Mouse (Mus musculus) forebrain, postnatal 0 days (tissue): ENCODE data around the gene Mgat5. TPM values are rescaled to one million over a fixed set of nuclear protein-coding genes. Genes with fewer than 3 reads are reported as not detected.
A peak's percentile ranks its signal among the peaks of the same experiment; 100 is the strongest.

ENCODE experiments used
- ATAC-seq: fragments of 200-750 bp; cut with Nextera tagmentation; 2 replicates; pipeline ENCODE4 v1.8.0; 2017; ENCODE audit warnings: mild to moderate bottlenecking, moderate library complexity
- DNase-seq: peaks from one replicate; pipeline ENCODE4 v3.0.0-alpha.2; 2015
- H3K27ac ChIP-seq: fragments of 300-500 bp; sonication (generic); 2 replicates; pipeline ENCODE4 v1.5.1; 2014; ENCODE audit warnings: low read depth, mild to moderate bottlenecking, antibody characterized with exemption, low read length, moderate library complexity, mixed read lengths
- H3K27me3 ChIP-seq: fragments of 300-500 bp; sonication (generic); 2 replicates; pipeline ENCODE4 v1.6.1; 2014; ENCODE audit warnings: mild to moderate bottlenecking, low read length, mixed read lengths; ENCODE audit not compliant: insufficient read depth
- H3K36me3 ChIP-seq: fragments of 300-500 bp; sonication (generic); 2 replicates; pipeline ENCODE4 v1.6.1; 2014; ENCODE audit warnings: mild to moderate bottlenecking, moderate library complexity; ENCODE audit not compliant: insufficient read depth
- H3K4me1 ChIP-seq: fragments of 300-500 bp; sonication (generic); 2 replicates; pipeline ENCODE4 v1.6.1; 2014; ENCODE audit warnings: antibody characterized with exemption; ENCODE audit not compliant: insufficient read depth
- H3K4me2 ChIP-seq: fragments of 300-500 bp; sonication (generic); 2 replicates; pipeline ENCODE4 v1.6.1; 2014; ENCODE audit warnings: low read depth, mild to moderate bottlenecking, moderate library complexity
- H3K4me3 ChIP-seq: fragments of 300-500 bp; sonication (generic); 2 replicates; pipeline ENCODE4 v1.5.1; 2014; ENCODE audit warnings: low read depth, low read length, mixed read lengths
- H3K9ac ChIP-seq: fragments of 300-500 bp; sonication (generic); 2 replicates; pipeline ENCODE4 v1.6.1; 2014; ENCODE audit warnings: mild to moderate bottlenecking
- H3K9me3 ChIP-seq: fragments of 300-500 bp; sonication (generic); 2 replicates; pipeline ENCODE4 v1.6.1; 2016; ENCODE audit warnings: low read length
- CTCF ChIP-seq: sonication (generic); IDR thresholded peaks from 2 replicates; pipeline ENCODE4 v1.5.1; 2016; ENCODE audit warnings: antibody characterized with exemption, control low read depth, low read depth
- WGBS: fragments of 180-500 bp; shearing (Covaris S2); extraction: QIAGEN DNeasy Blood & Tissue Kit; methylation state at CpG from one replicate; pipeline ENCODE4 v1.1.7; 2014; 5-methylcytosine and 5-hydroxymethylcytosine counted together
- polyA plus RNA-seq: library from polyadenylated mRNA; unstranded; fragments of >200 nt; fragmentation: Nextera tagmentation; extraction: Ambion mirVana; gene quantifications from 2 replicates; pipeline ENCODE4 v1.2.1, GENCODE M21; 2015
- total RNA-seq: library from RNA; depleted of rRNA; stranded (reverse); fragments of >200 nt; gene quantifications from 2 replicates; pipeline ENCODE4 v1.2.3, GENCODE M21; 2014

Gene Mgat5
- total and polyA plus RNA-seq, 2 experiments from 2014 or later: 9.3 to 42.9 TPM

DNA sequence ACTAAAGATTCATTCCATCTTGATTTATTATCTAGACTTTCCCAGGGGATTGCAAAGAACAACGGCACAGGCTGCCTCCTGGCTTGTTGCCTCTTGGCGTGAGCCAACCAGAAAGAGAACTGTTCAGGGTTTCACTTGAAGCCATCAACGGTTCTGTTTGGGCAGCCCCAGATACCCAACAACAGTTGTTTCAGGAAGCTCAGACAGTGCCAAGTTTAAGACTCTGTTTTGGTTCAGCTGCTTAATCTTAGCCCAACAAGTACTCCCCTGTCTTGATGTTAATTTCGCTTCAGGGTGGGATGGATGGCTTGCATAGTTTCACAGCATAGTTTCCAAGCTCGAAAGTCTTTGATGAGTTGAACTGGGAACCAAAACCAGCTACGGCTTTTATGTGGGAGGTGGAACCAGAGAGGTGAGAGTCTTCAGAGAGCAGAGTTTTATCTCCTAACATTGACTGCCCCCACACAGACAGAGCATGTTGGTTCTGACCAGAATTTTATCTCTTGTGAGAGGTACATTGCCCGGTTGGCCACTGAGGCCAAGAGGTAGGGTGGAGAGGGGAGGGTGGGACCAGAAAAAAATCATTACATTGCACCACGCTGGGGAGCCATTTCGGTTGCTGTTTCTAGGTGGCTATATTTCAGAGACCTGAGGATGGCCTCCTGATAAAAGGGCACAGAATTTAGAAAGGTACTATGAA, 144.0 kb downstream of the Mgat5 start:
- no peaks in the 10 kb centered on the region for H3K4me1 ChIP-seq
- no peaks in the 10 kb centered on the region for H3K9me3 ChIP-seq
- peak; percentile 25 for DNase-seq
- no peaks in the 10 kb centered on the region for H3K36me3 ChIP-seq
- TF ChIP-seq CTCF: no peak
- no peaks in the 10 kb centered on the region for H3K27me3 ChIP-seq
- WGBS: 64% methylated on average over 9 of the region's 9 CpGs
- H3K27ac ChIP-seq: no peak overlapping the region
- peak; percentile 72 for ATAC-seq
- H3K9ac ChIP-seq: no peak overlapping the region
- H3K4me3 ChIP-seq: no peak overlapping the region
- no peak overlapping the region for H3K4me2 ChIP-seq

DNA sequence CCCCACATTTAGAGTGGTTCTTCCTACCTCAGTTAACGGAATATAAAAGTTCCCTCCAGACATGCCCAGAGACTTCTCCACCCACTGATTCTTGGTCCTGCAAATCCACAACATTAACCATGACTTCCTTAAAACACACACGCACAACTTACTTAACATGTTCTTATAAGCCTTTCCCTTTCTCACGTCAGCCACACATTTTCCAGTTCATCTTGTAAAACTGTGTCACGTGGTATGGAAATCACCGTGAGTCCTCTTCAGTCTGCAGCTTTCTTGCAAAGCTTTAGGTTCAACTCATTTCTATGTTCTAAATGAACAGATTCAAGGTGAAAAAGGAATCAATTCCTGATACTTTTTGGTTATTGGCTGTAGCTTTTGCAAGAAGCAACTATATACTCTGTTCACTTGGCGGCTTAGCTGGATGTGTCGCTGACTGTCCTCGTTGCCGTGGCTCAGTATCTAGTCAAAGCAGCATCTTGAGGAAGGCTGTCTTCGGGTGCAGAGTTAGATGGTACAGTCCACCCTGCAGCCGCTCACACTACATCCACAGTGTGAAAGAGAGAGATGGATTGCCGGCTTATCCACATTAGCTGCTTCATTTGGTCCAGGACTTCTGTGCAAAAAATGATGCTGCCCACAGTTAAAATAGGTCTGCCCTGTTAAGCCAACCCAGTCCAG, 146.7 kb downstream of the Mgat5 start:
- no peak for TF ChIP-seq CTCF
- H3K27me3 ChIP-seq: no peaks in the 10 kb centered on the region

DNA sequence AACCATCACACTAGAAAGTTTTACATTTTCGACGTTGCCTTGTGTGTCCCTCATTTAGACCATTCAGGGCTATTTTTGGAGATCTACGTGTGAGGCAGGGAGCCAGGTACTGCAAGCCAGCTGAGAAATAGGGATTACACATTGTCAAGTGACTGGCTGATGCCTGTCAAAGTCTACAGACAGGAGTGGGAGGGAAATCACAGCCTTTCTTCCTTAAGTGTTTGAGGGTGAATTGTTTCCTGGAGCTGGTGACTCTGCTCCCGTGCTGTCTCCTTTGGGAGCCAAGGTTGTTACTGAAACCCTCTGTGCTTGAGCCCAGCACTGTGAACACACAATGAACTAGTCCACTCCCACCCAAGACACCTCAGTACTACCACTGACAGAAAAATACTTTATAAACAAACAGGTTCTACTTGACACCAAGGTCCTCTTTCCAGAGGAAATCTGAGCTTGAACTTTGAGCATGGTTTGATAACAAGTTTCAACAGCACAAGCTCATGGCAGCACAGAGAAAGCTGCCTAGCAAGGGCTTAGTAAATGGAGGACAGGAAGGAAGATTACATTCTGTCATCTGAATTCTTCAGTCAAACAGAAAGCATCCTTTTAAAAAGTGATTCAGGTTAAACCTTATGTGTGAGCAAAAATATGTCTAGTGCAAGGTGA, 147.4 kb downstream of the Mgat5 start:
- Histone ChIP-seq H3K4me1 (no peaks in the 10 kb centered on the region), H3K4me3 (no peak overlapping the region), H3K27ac (no peak overlapping the region), H3K9ac (no peak overlapping the region), H3K9me3 (no peaks in the 10 kb centered on the region), H3K36me3 (no peaks in the 10 kb centered on the region), H3K27me3 (no peaks in the 10 kb centered on the region), H3K4me2 (no peak overlapping the region)
- TF ChIP-seq CTCF: no peak
- WGBS: 43% methylated on average over 4 of the region's 4 CpGs
- no peak for ATAC-seq
- no peak for DNase-seq

More for the DNA sequence above, 146.7 kb downstream of the Mgat5 start:
- H3K4me3 ChIP-seq: no peak overlapping the region
- no peak overlapping the region for H3K27ac ChIP-seq
- no peaks in the 10 kb centered on the region for H3K9me3 ChIP-seq
- no peak overlapping the region for H3K4me2 ChIP-seq
- 89% methylated on average over 12 of the region's 12 CpGs for WGBS
- no peak for DNase-seq
- no peaks in the 10 kb centered on the region for H3K36me3 ChIP-seq
- no peak overlapping the region for H3K9ac ChIP-seq
- H3K4me1 ChIP-seq: no peaks in the 10 kb centered on the region
- no peak for ATAC-seq

DNA sequence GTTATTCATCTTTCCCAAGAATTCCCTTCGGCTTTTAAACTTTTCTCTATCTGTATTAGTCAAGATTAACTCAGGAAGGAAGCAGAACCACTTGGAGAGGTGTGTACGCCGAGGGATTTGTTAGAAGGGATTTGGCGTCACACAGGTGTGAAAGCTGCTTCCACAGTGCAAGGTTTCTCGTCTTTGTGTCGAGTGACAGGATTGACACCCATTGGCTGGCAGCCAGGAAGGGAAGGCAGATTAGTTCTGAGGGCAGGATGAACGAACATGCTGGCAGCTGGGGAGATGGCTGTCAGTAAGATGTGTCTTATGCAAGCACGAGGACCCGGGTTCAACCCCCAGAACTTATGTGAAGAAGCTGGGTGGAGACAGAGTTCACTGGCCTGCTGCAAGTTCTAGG, 148.6 kb downstream of the Mgat5 start:
- TF ChIP-seq CTCF: no peak
- no peaks in the 10 kb centered on the region for H3K9me3 ChIP-seq
- no peak overlapping the region for H3K27ac ChIP-seq
- H3K27me3 ChIP-seq: no peaks in the 10 kb centered on the region
- no peak overlapping the region for H3K9ac ChIP-seq
- no peak overlapping the region for H3K4me2 ChIP-seq
- ATAC-seq (peak; percentile 60; the same call in 1 of the 2 replicates), DNase-seq (peak; percentile 34)
- no peaks in the 10 kb centered on the region for H3K4me1 ChIP-seq
- H3K36me3 ChIP-seq: no peaks in the 10 kb centered on the region
- no peak overlapping the region for H3K4me3 ChIP-seq
- 38% methylated on average over 9 of the region's 9 CpGs for WGBS

DNA sequence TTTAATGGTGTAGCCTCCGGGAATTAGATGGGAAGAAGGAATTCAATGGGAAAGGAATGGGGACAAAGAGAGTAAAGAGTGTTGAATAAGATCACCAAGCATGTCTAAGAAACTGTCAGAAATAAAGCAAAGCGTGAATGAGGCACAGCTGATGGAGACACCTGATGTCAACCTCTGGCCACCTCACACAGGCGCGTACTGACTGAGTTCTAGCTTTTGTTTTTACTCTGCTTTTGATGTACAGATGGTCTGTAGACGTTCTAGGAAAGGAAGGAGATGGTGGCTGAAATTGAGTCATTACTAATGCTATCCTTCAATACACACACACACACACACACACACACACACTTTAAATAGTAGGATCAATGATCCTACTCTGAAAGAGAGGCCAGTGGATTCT, 149.3 kb downstream of the Mgat5 start:
- no peak overlapping the region for H3K4me3 ChIP-seq
- no peaks in the 10 kb centered on the region for H3K4me1 ChIP-seq
- H3K27ac ChIP-seq: no peak overlapping the region
- DNase-seq (no peak), ATAC-seq (no peak)
- no peak overlapping the region for H3K9ac ChIP-seq
- no peak for TF ChIP-seq CTCF
- H3K9me3 ChIP-seq: no peaks in the 10 kb centered on the region
- H3K27me3 ChIP-seq: no peaks in the 10 kb centered on the region
- no peaks in the 10 kb centered on the region for H3K36me3 ChIP-seq
- no peak overlapping the region for H3K4me2 ChIP-seq
- 82% methylated on average over 5 of the region's 5 CpGs for WGBS

DNA sequence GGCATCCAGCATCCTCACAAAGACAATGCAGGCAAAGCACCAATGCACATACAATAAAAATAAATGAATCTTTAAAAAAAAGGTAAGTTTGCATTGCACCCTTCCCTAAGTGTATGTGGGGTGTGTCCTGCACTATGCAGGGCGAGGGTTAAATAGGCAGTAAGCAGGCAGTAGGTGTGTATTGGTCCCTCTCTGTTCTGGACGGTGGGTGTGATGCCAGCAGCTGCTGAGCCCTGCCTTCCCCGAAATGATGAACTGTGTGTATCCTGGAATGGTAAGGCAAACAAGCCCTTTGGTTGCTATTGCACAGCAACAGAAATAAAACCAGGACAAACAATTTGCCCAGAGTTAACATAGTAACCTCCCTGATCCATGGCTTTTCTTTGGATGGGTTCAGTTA, 150.2 kb downstream of the Mgat5 start:
- H3K36me3 ChIP-seq: no peaks in the 10 kb centered on the region
- no peak overlapping the region for H3K4me2 ChIP-seq
- H3K9me3 ChIP-seq: no peaks in the 10 kb centered on the region
- H3K9ac ChIP-seq: no peak overlapping the region
- H3K4me1 ChIP-seq: no peaks in the 10 kb centered on the region
- H3K27me3 ChIP-seq: no peaks in the 10 kb centered on the region
- H3K27ac ChIP-seq: no peak overlapping the region
- no peak for DNase-seq
- H3K4me3 ChIP-seq: no peak overlapping the region
- TF ChIP-seq CTCF: no peak
- no peak for ATAC-seq
- 80% methylated on average over 3 of the region's 3 CpGs for WGBS

DNA sequence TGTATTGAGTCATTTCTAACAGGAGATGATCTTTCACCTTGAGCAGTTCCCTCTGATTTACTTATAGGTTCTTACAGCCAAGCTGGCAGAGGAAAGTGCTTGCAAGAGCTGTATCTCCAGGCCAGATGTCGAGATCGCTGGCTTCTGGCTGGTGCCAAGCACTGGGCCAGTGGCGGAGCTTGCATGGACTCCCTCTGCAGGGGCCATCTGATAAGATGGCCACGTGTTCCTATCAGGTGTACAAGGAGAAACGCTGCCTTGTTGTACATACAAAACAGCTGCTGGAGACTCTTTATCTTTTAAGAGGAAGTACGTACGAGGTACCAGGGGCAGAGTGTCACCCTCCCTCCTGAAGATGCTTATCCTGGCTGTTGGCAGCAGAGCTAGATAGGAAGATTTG, 158.8 kb downstream of the Mgat5 start:
- H3K4me2 ChIP-seq: no peak overlapping the region
- no peaks in the 10 kb centered on the region for H3K4me1 ChIP-seq
- WGBS: 91% methylated on average over 7 of the region's 7 CpGs
- H3K9ac ChIP-seq: no peak overlapping the region
- peaks cover 20% of the 10 kb centered on the region for H3K36me3 ChIP-seq
- no peaks in the 10 kb centered on the region for H3K27me3 ChIP-seq
- ATAC-seq (no peak), DNase-seq (no peak)
- no peak overlapping the region for H3K4me3 ChIP-seq
- H3K9me3 ChIP-seq: no peaks in the 10 kb centered on the region
- no peak for TF ChIP-seq CTCF
- no peak overlapping the region for H3K27ac ChIP-seq
